Mouse (Mus musculus) G1E (cell line): Measurements from ENCODE around the gene St6galnac6.

Experiments
- CTCF ChIP-seq: IDR thresholded peaks from 2 replicates; pipeline ENCODE4 v1.5.1; 2012; ENCODE audit warnings: low read depth, low read length, inconsistent platforms, mixed read lengths
- GATA1 ChIP-seq: IDR thresholded peaks from 2 replicates; pipeline ENCODE4 v1.6.1; 2012; ENCODE audit warnings: borderline replicate concordance, low read length, inconsistent platforms, mixed read lengths
- POLR2AphosphoS5 ChIP-seq: IDR thresholded peaks from 2 replicates; pipeline ENCODE4 v1.6.1; 2012; ENCODE audit warnings: low read depth, low read length, inconsistent platforms; ENCODE audit not compliant: insufficient replicate concordance
- TAL1 ChIP-seq: conservative IDR thresholded peaks from 2 replicates; pipeline ENCODE4 v1.6.1; 2012; ENCODE audit warnings: low read depth, low read length, inconsistent platforms, mixed read lengths

GRCm38 (mm10) chr2:32599409-32599808 lies at the start of gene St6galnac6:
- TF ChIP-seq CTCF (no peak), GATA1 (no peak), POLR2AphosphoS5 (no peak), TAL1 (no peak)
